Mouse (Mus musculus) kidney, embryonic 16.5 days (tissue): Measurements from ENCODE around the gene Eno3. TPM values are rescaled to one million over a fixed set of nuclear protein-coding genes. Genes with fewer than 3 reads are reported as not detected.

ENCODE experiments used
- ATAC-seq: fragments of 200-750 bp; cut with Nextera tagmentation; 2 replicates; pipeline ENCODE4 v1.8.0; 2017; ENCODE audit warnings: moderate TSS enrichment; ENCODE audit not compliant: low FRiP score, low TSS enrichment
- H3K27ac ChIP-seq: fragments of 300-500 bp; sonication (generic); 2 replicates; pipeline ENCODE4 v1.5.1; 2014; ENCODE audit warnings: low read length
- H3K27me3 ChIP-seq: fragments of 300-500 bp; sonication (generic); 2 replicates; pipeline ENCODE4 v1.6.1; 2014; ENCODE audit warnings: low read length, control low read depth, mixed read lengths; ENCODE audit not compliant: insufficient read depth
- H3K36me3 ChIP-seq: fragments of 300-500 bp; sonication (generic); 2 replicates; pipeline ENCODE4 v1.6.1; 2014; ENCODE audit warnings: low read length, control low read depth, mixed read lengths; ENCODE audit not compliant: insufficient read depth
- H3K4me1 ChIP-seq: fragments of 300-500 bp; sonication (generic); 2 replicates; pipeline ENCODE4 v1.6.1; 2014; ENCODE audit warnings: low read length, control low read depth, mixed read lengths; ENCODE audit not compliant: insufficient read depth
- H3K4me2 ChIP-seq: fragments of 300-500 bp; sonication (generic); replicated peaks from 2 replicates; pipeline ENCODE4 v1.6.1; 2014; ENCODE audit warnings: low read depth, low read length
- H3K4me3 ChIP-seq: fragments of 300-500 bp; sonication (generic); 2 replicates; pipeline ENCODE4 v1.5.1; 2014; ENCODE audit warnings: mild to moderate bottlenecking, low read length
- H3K9ac ChIP-seq: fragments of 300-500 bp; sonication (generic); replicated peaks from 2 replicates; pipeline ENCODE4 v1.6.1; 2014; ENCODE audit warnings: low read length
- H3K9me3 ChIP-seq: fragments of 300-500 bp; sonication (generic); 2 replicates; pipeline ENCODE4 v1.6.1; 2016; ENCODE audit warnings: low read length, control low read depth
- WGBS: fragments of 180-500 bp; shearing (Covaris S2); extraction: QIAGEN DNeasy Blood & Tissue Kit; methylation state at CpG from one replicate; pipeline ENCODE4 v1.1.7; 2014; 5-methylcytosine and 5-hydroxymethylcytosine counted together
- microRNA-seq: library from miRNA; unstranded; fragments of <30 nt; microRNA quantifications from one replicate; pipeline ENCODE4, GENCODE M21; 2016
- polyA plus RNA-seq: library from polyadenylated mRNA; unstranded; fragments of >200 nt; fragmentation: Nextera tagmentation; extraction: Ambion mirVana; gene quantifications from 2 replicates; pipeline ENCODE4 v1.2.1, GENCODE M21; 2015

Gene Eno3
- polyA plus RNA-seq, 1 experiment from 2014 or later: 28.0 TPM

DNA sequence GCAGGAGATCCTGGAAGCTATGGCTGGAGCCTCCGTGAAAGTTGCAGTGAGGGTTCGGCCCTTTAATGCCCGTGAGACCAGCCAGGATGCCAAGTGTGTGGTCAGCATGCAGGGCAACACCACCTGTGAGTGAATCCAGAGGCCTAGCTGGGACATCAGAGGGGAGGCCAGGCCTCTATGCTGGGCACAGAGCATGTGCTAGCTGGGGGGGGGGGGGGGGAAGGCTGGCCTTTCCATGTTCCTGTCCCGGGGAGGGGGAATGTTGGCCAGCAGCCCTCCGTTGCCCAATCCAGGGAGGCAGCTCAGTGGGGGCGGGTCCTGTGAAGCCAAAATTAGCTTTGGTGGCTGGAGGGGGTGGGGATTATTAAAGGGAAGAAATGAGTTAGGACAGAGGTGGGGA, 45.8 kb downstream of the Eno3 start:
- WGBS: 69% methylated on average over 6 of the region's 6 CpGs
- no peaks in the 10 kb centered on the region for H3K9me3 ChIP-seq
- no peak for ATAC-seq
- no peak overlapping the region for H3K27ac ChIP-seq
- peaks cover 19% of the 10 kb centered on the region for H3K4me1 ChIP-seq
- no peak overlapping the region; the same call in 1 of the 2 replicates for H3K9ac ChIP-seq
- peaks cover 38% of the 10 kb centered on the region for H3K36me3 ChIP-seq
- H3K4me2 ChIP-seq: no peak overlapping the region
- no peaks in the 10 kb centered on the region for H3K27me3 ChIP-seq
- no peak overlapping the region for H3K4me3 ChIP-seq

DNA sequence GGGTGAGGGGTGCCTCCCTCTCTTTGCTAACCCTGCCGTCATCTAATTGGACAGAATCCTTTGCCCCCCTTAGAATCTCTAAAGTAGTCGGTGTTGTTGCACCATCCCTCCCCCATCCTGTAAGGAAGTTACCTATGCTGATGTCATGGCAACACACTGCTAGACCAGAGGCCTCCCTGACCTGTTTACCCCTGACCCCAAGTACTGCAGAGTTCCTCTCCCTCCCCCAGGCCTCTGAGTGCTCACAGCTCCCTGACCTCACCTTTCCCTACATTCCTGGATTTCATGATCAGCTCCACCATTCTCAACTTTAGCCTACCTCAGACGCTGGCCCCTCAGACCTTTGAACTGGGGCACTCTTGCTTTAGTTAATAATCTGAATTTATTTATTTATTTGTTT, 49.1 kb downstream of the Eno3 start:
- Histone ChIP-seq H3K9me3 (no peaks in the 10 kb centered on the region), H3K27ac (no peak overlapping the region), H3K9ac (no peak overlapping the region), H3K4me3 (no peak overlapping the region), H3K27me3 (no peaks in the 10 kb centered on the region), H3K4me2 (no peak overlapping the region), H3K36me3 (peaks cover 66% of the 10 kb centered on the region), H3K4me1 (peaks cover 16% of the 10 kb centered on the region)
- ATAC-seq: no peak
- 75% methylated on average over 3 of the region's 3 CpGs for whole genome bisulfite sequencing

DNA sequence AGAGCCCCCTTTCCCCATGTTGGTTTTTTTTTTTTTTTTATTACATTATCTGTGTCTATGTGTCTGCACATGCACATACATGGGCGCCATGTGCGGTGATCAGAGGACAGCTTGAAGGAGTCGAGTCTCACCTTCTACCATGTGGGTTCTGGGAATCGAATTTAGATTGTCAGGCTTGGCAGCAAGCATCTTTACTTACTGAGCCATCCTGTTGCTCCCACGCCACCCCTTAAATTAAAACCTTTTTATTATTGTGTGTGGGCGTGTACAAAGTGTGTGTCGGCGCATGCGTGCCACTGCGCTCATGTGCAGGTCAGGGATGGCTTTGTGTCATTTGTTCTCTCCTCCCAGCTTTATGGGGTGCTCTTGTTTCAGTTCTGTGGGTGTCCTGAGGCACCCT, 54.0 kb downstream of the Eno3 start:
- WGBS: 89% methylated on average over 10 of the region's 10 CpGs
- no peak for ATAC-seq
- Histone ChIP-seq H3K27ac (no peak overlapping the region), H3K36me3 (peaks cover 61% of the 10 kb centered on the region), H3K4me1 (no peaks in the 10 kb centered on the region), H3K4me2 (no peak overlapping the region), H3K4me3 (no peak overlapping the region), H3K9me3 (no peaks in the 10 kb centered on the region), H3K9ac (no peak overlapping the region), H3K27me3 (no peaks in the 10 kb centered on the region)

Small RNA genes within 50 kb of the gene (microRNA-seq; reads per million reads assigned to microRNA genes)
- not detected for gene Mir6925

Other genes starting within 250 kb of the Eno3 start
- 40.3 and 41.9 TPM in 2 replicates for gene Pelp1, start 247.2 kb upstream of the Eno3 start, polyA plus RNA-seq
- gene Arrb2, start 224.6 kb upstream of the Eno3 start, polyA plus RNA-seq: 15.3 and 19.0 TPM in 2 replicates
- gene Med11, start 205.3 kb upstream of the Eno3 start, polyA plus RNA-seq: 43.9 and 46.3 TPM in 2 replicates
- gene Zmynd15, start 197.8 kb upstream of the Eno3 start, polyA plus RNA-seq: 1.4 and 1.5 TPM in 2 replicates
- gene Cxcl16, start 197.2 kb upstream of the Eno3 start, polyA plus RNA-seq: 9.1 and 9.7 TPM in 2 replicates
- gene Tm4sf5, start 152.0 kb upstream of the Eno3 start, polyA plus RNA-seq: 0.69 and 0.80 TPM in 2 replicates
- 0.37 and 0.50 TPM in 2 replicates for gene Vmo1, start 142.6 kb upstream of the Eno3 start, polyA plus RNA-seq
- 0.51 and 0.62 TPM in 2 replicates for gene Gltpd2, start 138.0 kb upstream of the Eno3 start, polyA plus RNA-seq
- gene Psmb6, start 131.8 kb upstream of the Eno3 start, polyA plus RNA-seq: 789 and 872 TPM in 2 replicates
- gene Gm40193, start 124.3 kb upstream of the Eno3 start, polyA plus RNA-seq: not detected in 2 replicates
- 8.5 and 8.8 TPM in 2 replicates for gene Pld2, start 117.1 kb upstream of the Eno3 start, polyA plus RNA-seq
- 15.9 and 17.4 TPM in 2 replicates for gene Mink1, start 94.3 kb upstream of the Eno3 start, polyA plus RNA-seq
- gene 4930544D05Rik, start 41.4 kb upstream of the Eno3 start, polyA plus RNA-seq: not detected in 2 replicates
- 0.19 TPM in 1 of 2 replicates, not detected in the other for gene Chrne, start 38.0 kb upstream of the Eno3 start, polyA plus RNA-seq
- gene Gp1ba, start 18.1 kb upstream of the Eno3 start, polyA plus RNA-seq: 0.11 and 0.21 TPM in 2 replicates
- 130 and 137 TPM in 2 replicates for gene Rnf167, start 10.0 kb upstream of the Eno3 start, polyA plus RNA-seq
- gene Slc25a11, start 9.7 kb upstream of the Eno3 start, polyA plus RNA-seq: 229 and 235 TPM in 2 replicates
- 1,671 and 1,948 TPM in 2 replicates for gene Pfn1, start 2.6 kb upstream of the Eno3 start, polyA plus RNA-seq
- 206 and 209 TPM in 2 replicates for gene Spag7, start 12.2 kb downstream of the Eno3 start, polyA plus RNA-seq
- gene Camta2, start 30.9 kb downstream of the Eno3 start, polyA plus RNA-seq: 12.7 and 17.0 TPM in 2 replicates
- gene Inca1, start 43.0 kb downstream of the Eno3 start, polyA plus RNA-seq: 1.3 and 1.6 TPM in 2 replicates
- gene Kif1c, start 43.3 kb downstream of the Eno3 start, polyA plus RNA-seq: 2.5 and 3.5 TPM in 2 replicates
- 8.6 and 8.7 TPM in 2 replicates for gene Zfp3, start 107.0 kb downstream of the Eno3 start, polyA plus RNA-seq
- gene Scimp, start 155.4 kb downstream of the Eno3 start, polyA plus RNA-seq: 0.20 and 0.22 TPM in 2 replicates
- gene Rabep1, start 187.6 kb downstream of the Eno3 start, polyA plus RNA-seq: 29.5 and 31.6 TPM in 2 replicates